Mouse (Mus musculus): ENCODE data around the gene Pde1c. TPM values are rescaled to one million over a fixed set of nuclear protein-coding genes. Genes with fewer than 3 reads are reported as not detected.
A peak's percentile ranks its signal among the peaks of the same experiment; 100 is the strongest.

The Pde1c gene
- polyA plus RNA-seq, 1 experiment from 2014 or later, result 0.26 TPM

DNA sequence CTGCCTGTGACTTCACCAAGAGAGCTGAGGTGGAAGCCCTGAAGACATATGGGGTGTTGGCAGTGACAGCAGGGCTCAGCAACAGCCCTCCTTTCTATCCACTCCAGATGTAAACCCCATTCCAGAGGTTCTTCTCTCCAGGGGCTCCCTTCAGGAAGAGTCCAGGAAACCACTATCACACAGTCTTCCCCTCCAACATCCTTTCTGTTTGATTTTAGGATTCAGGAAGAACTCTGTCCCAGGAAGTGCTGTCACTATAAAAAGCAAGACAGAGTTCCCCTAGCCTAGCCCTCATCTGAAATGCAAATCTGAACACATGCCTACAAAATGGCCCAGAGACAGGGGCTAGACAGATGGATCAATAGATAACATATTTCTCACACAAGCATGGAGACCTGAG lies 201.6 kb downstream of the Pde1c start:
- no peaks in the 10 kb centered on the region for H3K4me1 ChIP-seq (ENCODE audit: insufficient read depth, low read depth, low read length)
- DNase-seq (ENCODE audit: low spot score) (no peak), ATAC-seq (no peak)
- no peaks in the 10 kb centered on the region for H3K9me3 ChIP-seq (ENCODE audit: low read length)
- no peak overlapping the region for H3K4me3 ChIP-seq (ENCODE audit: low read depth, low read length)
- H3K36me3 ChIP-seq (ENCODE audit: insufficient read depth, low read length), result no peaks in the 10 kb centered on the region
- no peak overlapping the region for H3K27ac ChIP-seq (ENCODE audit: low read length)
- H3K4me2 ChIP-seq (replicated peaks; ENCODE audit: low read depth, low read length), result no peak overlapping the region
- H3K27me3 ChIP-seq (replicated peaks; ENCODE audit: insufficient read depth, low read length), result no peaks in the 10 kb centered on the region
- TF ChIP-seq CTCF (IDR thresholded peaks at IDR 0.05), result no peak
- no peak for TF ChIP-seq EP300 (IDR thresholded peaks at IDR 0.05)
- no peak overlapping the region for H3K9ac ChIP-seq (replicated peaks; ENCODE audit: low read depth)

DNA sequence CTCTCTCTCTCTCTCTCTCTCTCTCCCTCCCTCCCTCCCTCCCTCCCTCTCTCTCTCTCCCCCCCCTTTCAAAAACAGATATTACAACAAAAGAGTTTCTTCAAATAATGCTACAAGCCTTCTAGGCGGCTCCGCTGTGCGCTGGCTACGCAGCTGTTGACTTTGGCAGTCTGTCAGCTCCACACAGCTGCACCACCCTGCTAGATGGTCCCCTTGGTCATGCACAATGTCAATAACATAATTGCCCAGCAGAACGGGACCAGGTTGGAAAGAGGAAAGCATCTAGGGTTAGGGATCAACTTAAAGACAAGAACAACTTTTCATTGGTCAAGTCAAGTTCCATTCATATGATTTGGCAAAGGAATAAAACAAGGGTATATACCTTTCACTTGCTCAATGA lies 206.3 kb downstream of the Pde1c start:
- DNase-seq (ENCODE audit: low spot score) (no peak), ATAC-seq (no peak)

DNA sequence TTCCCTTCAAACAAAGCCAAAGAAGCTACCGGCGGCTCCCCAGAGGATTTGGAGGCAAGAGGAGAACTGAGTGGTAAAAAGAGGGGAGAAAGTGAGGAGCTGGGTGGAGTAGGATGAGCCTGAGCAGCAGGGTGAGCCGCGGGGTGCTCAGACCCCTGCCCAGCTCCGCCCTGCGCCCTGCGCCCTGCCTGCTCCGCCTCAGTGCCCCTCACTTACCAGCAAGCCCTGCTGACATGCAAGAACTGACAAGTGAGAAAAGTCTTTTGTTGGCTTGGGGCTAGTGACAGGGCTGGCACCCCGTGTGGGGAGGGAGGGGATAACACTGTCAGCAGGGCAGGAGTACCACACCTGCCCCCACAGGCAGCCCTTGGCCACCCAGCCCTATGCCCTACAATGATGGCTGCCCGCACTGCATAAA lies 206.8 kb downstream of the Pde1c start:
- Histone ChIP-seq H3K27me3 (replicated peaks; ENCODE audit: insufficient read depth, low read length) (peaks cover 7% of the 10 kb centered on the region; the same call in 1 of the 2 replicates), H3K9ac (replicated peaks; ENCODE audit: low read depth) (no peak overlapping the region), H3K4me2 (replicated peaks; ENCODE audit: low read depth, low read length) (peak overlapping the region; percentile 35), H3K4me3 (ENCODE audit: low read depth, low read length) (no peak overlapping the region), H3K9me3 (ENCODE audit: low read length) (no peaks in the 10 kb centered on the region), H3K27ac (ENCODE audit: low read length) (no peak overlapping the region), H3K36me3 (ENCODE audit: insufficient read depth, low read length) (no peaks in the 10 kb centered on the region), H3K4me1 (ENCODE audit: insufficient read depth, low read depth, low read length) (no peaks in the 10 kb centered on the region)
- peak; percentile 20; the same call in 1 of the 2 replicates for TF ChIP-seq CTCF (IDR thresholded peaks at IDR 0.05)
- no peak for TF ChIP-seq EP300 (IDR thresholded peaks at IDR 0.05)
- DNase-seq (ENCODE audit: low spot score) (no peak), ATAC-seq (peak; percentile 25; the same call in 1 of the 2 replicates)
- 3% methylated on average over 8 of the region's 10 CpGs for WGBS

More for the DNA sequence above, 206.3 kb downstream of the Pde1c start:
- Histone ChIP-seq H3K9me3 (ENCODE audit: low read length) (no peaks in the 10 kb centered on the region), H3K27me3 (replicated peaks; ENCODE audit: insufficient read depth, low read length) (peaks cover 7% of the 10 kb centered on the region; the same call in 1 of the 2 replicates), H3K4me3 (ENCODE audit: low read depth, low read length) (no peak overlapping the region), H3K27ac (ENCODE audit: low read length) (no peak overlapping the region), H3K4me1 (ENCODE audit: insufficient read depth, low read depth, low read length) (no peaks in the 10 kb centered on the region), H3K4me2 (replicated peaks; ENCODE audit: low read depth, low read length) (no peak overlapping the region), H3K36me3 (ENCODE audit: insufficient read depth, low read length) (no peaks in the 10 kb centered on the region), H3K9ac (replicated peaks; ENCODE audit: low read depth) (no peak overlapping the region)
- 11% methylated on average over 5 of the region's 5 CpGs for WGBS
- TF ChIP-seq CTCF (IDR thresholded peaks at IDR 0.05) (no peak), EP300 (IDR thresholded peaks at IDR 0.05) (no peak)

DNA sequence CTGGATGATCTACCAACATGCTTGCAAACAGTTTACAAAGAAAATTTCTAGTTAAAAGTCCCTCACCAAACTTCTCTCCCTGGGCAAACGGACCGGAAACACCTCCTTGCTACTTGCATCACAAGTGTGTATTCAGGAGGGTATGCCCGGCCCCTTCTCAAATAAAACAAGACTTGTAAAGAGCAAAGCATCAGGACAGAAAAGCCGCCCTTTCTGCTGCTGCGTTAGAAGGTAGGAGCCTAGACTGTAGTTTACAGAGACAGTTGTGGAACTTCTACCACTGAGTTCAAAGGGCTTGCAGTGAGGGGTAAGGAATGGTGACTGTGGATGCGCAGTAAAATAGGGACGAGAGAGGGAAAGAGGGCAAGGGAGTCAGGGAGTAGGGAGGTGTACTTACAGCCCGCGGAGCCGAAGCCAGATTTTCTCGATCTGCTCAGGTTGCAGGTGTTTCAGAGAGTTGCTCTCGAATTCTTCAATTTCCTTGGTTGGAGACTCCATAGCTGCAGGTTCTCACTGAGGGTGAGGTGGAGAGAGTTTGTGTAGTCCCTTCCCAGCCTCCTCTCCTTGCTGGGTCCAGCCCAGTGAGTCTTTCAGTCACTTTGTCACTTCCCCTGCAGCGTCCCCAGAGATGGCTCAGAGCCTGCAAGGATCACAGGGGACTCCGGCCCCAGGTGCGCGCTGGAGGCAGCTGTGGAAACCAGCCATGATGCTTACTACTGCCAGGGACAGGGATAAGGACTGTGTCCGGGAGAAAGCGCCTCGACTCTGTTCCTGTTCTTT lies 207.4 kb downstream of the Pde1c start:
- no peaks in the 10 kb centered on the region for H3K9me3 ChIP-seq (ENCODE audit: low read length)
- H3K4me1 ChIP-seq (ENCODE audit: insufficient read depth, low read depth, low read length), result no peaks in the 10 kb centered on the region
- no peak overlapping the region for H3K27ac ChIP-seq (ENCODE audit: low read length)
- H3K9ac ChIP-seq (replicated peaks; ENCODE audit: low read depth), result no peak overlapping the region
- no peak for TF ChIP-seq CTCF (IDR thresholded peaks at IDR 0.05)
- no peak for TF ChIP-seq EP300 (IDR thresholded peaks at IDR 0.05)
- no peaks in the 10 kb centered on the region for H3K36me3 ChIP-seq (ENCODE audit: insufficient read depth, low read length)
- ATAC-seq, result no peak
- peak overlapping the region; percentile 35 for H3K4me2 ChIP-seq (replicated peaks; ENCODE audit: low read depth, low read length)
- H3K4me3 ChIP-seq (ENCODE audit: low read depth, low read length), result no peak overlapping the region
- WGBS, result 4% methylated on average over 19 of the region's 19 CpGs
- DNase-seq (ENCODE audit: low spot score), result no peak
- peaks cover 7% of the 10 kb centered on the region; the same call in 1 of the 2 replicates for H3K27me3 ChIP-seq (replicated peaks; ENCODE audit: insufficient read depth, low read length)

DNA sequence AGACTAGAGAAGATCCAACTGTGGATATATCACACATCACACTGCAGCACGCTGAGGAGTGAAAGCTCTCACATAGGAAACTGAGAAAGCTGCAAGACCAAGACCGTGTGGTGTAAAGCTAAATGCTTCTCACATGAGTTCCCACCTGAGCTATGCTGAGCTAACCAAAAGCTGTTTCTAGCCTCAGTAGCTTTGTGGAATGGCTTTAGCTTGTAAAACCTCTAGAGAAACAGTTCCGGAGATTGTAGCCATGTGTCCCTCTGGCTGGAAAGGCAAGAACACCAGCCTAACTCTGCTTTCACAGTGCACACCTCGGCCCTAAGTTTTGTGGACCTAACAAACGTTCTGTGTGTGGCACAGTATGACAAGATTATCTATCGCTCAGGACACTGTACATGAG lies 208.8 kb downstream of the Pde1c start:
- TF ChIP-seq EP300 (IDR thresholded peaks at IDR 0.05) (no peak), CTCF (IDR thresholded peaks at IDR 0.05) (no peak)
- Histone ChIP-seq H3K4me1 (ENCODE audit: insufficient read depth, low read depth, low read length) (no peaks in the 10 kb centered on the region), H3K9me3 (ENCODE audit: low read length) (no peaks in the 10 kb centered on the region), H3K4me3 (ENCODE audit: low read depth, low read length) (no peak overlapping the region), H3K27me3 (replicated peaks; ENCODE audit: insufficient read depth, low read length) (peaks cover 7% of the 10 kb centered on the region; the same call in 1 of the 2 replicates), H3K4me2 (replicated peaks; ENCODE audit: low read depth, low read length) (no peak overlapping the region), H3K36me3 (ENCODE audit: insufficient read depth, low read length) (no peaks in the 10 kb centered on the region), H3K27ac (ENCODE audit: low read length) (no peak overlapping the region), H3K9ac (replicated peaks; ENCODE audit: low read depth) (no peak overlapping the region)
- 38% methylated on average over 6 of the region's 6 CpGs for WGBS
- ATAC-seq (no peak), DNase-seq (ENCODE audit: low spot score) (no peak)

DNA sequence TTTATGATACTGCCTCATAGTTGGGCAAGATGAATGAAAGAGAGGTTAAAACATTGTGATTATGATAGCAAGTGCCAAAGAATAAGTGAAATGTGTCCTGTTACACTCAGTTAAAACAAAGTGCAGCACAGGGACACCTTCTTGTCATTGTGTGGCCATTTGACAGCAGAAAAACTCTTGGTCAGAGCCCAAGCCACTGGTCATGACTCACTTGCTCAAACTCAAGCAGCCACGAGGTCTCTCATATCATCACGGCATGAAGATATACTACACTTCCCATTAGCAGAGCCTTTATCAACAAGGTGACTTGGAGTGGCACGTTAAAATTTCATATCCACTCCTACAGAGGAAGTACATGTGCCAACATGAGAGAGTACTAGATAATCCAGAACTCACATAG lies 209.8 kb downstream of the Pde1c start:
- WGBS, result 39% methylated on average over 3 of the region's 3 CpGs
- TF ChIP-seq CTCF (IDR thresholded peaks at IDR 0.05), result no peak
- Histone ChIP-seq H3K4me2 (replicated peaks; ENCODE audit: low read depth, low read length) (no peak overlapping the region), H3K36me3 (ENCODE audit: insufficient read depth, low read length) (no peaks in the 10 kb centered on the region), H3K27me3 (replicated peaks; ENCODE audit: insufficient read depth, low read length) (peaks cover 7% of the 10 kb centered on the region; the same call in 1 of the 2 replicates), H3K9ac (replicated peaks; ENCODE audit: low read depth) (no peak overlapping the region), H3K4me1 (ENCODE audit: insufficient read depth, low read depth, low read length) (no peaks in the 10 kb centered on the region), H3K4me3 (ENCODE audit: low read depth, low read length) (no peak overlapping the region), H3K27ac (ENCODE audit: low read length) (no peak overlapping the region), H3K9me3 (ENCODE audit: low read length) (no peaks in the 10 kb centered on the region)
- DNase-seq (ENCODE audit: low spot score) (no peak), ATAC-seq (no peak)

Data from lung, postnatal 0 days (tissue).